Mouse (Mus musculus) myocyte (in vitro differentiated cells): Measurements from ENCODE around the gene Phf14.

Experiments
- MAX ChIP-seq: IDR thresholded peaks from one replicate; pipeline ENCODE4 v1.6.1; 2011; ENCODE audit warnings: low read depth, mild to moderate bottlenecking, control low read depth
- MYOD1 ChIP-seq, 3 experiments: IDR thresholded peaks; one replicate each; pipeline ENCODE4 v1.6.1; 2011; ENCODE audit warnings: control low read depth in 2 of 3, low read depth in 2 of 3, mild to moderate bottlenecking in 2 of 3, moderate library complexity in 1 of 3; ENCODE audit not compliant: insufficient read length in 2 of 3, control insufficient read depth in 1 of 3
- POLR2A ChIP-seq: IDR thresholded peaks from one replicate; pipeline ENCODE4 v1.6.1; 2011; ENCODE audit warnings: low read depth, mild to moderate bottlenecking, control low read depth, moderate library complexity; ENCODE audit not compliant: insufficient read length
- POLR2AphosphoS2 ChIP-seq: IDR thresholded peaks from one replicate; pipeline ENCODE4 v1.6.1; 2011; ENCODE audit warnings: low read depth, control low read depth; ENCODE audit not compliant: insufficient read length
- USF1 ChIP-seq: IDR thresholded peaks from one replicate; pipeline ENCODE4 v1.6.1; 2011; ENCODE audit warnings: low read depth, mild to moderate bottlenecking, control low read depth, moderate library complexity

DNA sequence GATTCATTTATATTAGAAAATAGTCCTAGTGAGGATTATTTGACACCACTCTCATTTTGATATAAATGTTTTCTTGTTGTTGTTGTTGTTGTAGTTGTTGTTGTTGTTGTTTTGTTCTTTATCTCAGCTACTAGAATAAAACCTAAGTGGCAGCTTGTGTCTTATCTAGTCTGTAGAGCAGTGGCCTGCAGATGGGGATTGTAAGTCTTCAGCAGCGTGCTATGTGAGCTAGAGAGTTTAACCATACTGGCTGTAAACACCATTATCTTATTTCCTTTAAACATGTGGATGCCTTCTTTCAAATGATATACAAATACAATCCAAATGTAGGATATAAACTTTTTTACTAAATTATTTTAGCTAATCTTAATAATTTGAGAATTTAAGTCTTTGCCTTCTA lies 98.4 kb downstream of the Phf14 start:
- no peak for TF ChIP-seq POLR2AphosphoS2
- TF ChIP-seq MAX, result no peak
- no peak for TF ChIP-seq POLR2A
- no peak for TF ChIP-seq MYOD1 (IDR thresholded peaks at IDR 0.05; ENCODE audit: control insufficient read depth in 1 of 3, insufficient read length in 2 of 3, low read depth in 2 of 3)
- TF ChIP-seq USF1, result no peak
